ENCODE assay signal across 7 mouse cellular contexts in genomic region chr19:6840475-6841291, GRCm38 (mm10). TPM values are rescaled to one million over a fixed set of nuclear protein-coding genes. Genes with fewer than 3 reads are reported as not detected.
DNase-seq lines count a peak whose midpoint lies in the region; ATAC-seq lines count a peak whose summit lies in the region.

Gene Rps6ka4, minus strand, starts transcription at chr19:6840636.

- peaks cover 16% of the 10 kb centered on the region for H3K4me1 ChIP-seq in intestine, embryonic 16.5 days (ENCODE audit: control insufficient read depth, insufficient read depth, low read length)

- no peaks in the 10 kb centered on the region for H3K9me3 ChIP-seq in intestine, embryonic 16.5 days (ENCODE audit: control insufficient read depth, low read length)

- H3K27me3 ChIP-seq in intestine, embryonic 16.5 days (replicated peaks; ENCODE audit: control insufficient read depth, insufficient read depth, low read length) = no peaks in the 10 kb centered on the region

- WGBS in intestine, embryonic 16.5 days = 1% methylated on average over 42 of the region's 44 CpGs

- DNase-seq in adrenal gland, adult 2 months = peak; percentile 90
- DNase-seq in embryo, embryonic 9.5 days (ENCODE audit: extremely low spot score) = peak; percentile 49
- peak; percentile 71 to 82 for DNase-seq in left cerebral cortex, postnatal 36 days (ENCODE audit: low spot score in 2 of 2)
- peak; percentile 47 to 49 for DNase-seq in right cerebral cortex, postnatal 36 days (ENCODE audit: low spot score in 2 of 2)

- intact Hi-C loops in left cerebral cortex, postnatal 36 days (cut with DNase I) = loop anchor here (5.0 kb wide), 2 partner anchors 67 to 338 kb away; partner anchors contain the start of gene Trmt112

- peak within 1 kb of the TSS; percentile 66 for H3K4me3 ChIP-seq in intestine, embryonic 16.5 days (ENCODE audit: low read length)

- H3K4me2 ChIP-seq in intestine, embryonic 16.5 days (ENCODE audit: low read depth, low read length) = peak within 1 kb of the TSS; percentile 97

- no peaks in the 10 kb centered on the region for H3K36me3 ChIP-seq in intestine, embryonic 16.5 days (ENCODE audit: control insufficient read depth, insufficient read depth, low read length)

- peak; percentile 71 for ATAC-seq in granulocyte monocyte progenitor cell, adult 5-6 weeks (replicated peaks; ENCODE audit: poor library complexity, severe bottlenecking)
- peak; percentile 94 for ATAC-seq in intestine, embryonic 16.5 days
- ATAC-seq in megakaryocyte-erythroid progenitor cell, adult 5-6 weeks (replicated peaks; ENCODE audit: low FRiP score, low TSS enrichment, poor library complexity, severe bottlenecking) = peak; percentile 66

- H3K9ac ChIP-seq in intestine, embryonic 16.5 days (ENCODE audit: low read depth, low read length) = peak within 1 kb of the TSS; percentile 78

- peak within 1 kb of the TSS; percentile 60 for H3K27ac ChIP-seq in intestine, embryonic 16.5 days (ENCODE audit: low read length)

RNA-seq across cellular contexts. Expression of gene Rps6ka4, which starts in this region (rescaled TPM):
- total RNA-seq in adrenal gland, adult 2 months (2021) = 10 to 100 TPM; 18.1 to 32.3 TPM
- polyA plus RNA-seq in adrenal gland, adult 2 months (2012; rRNA removed) = 48.2 and 49.8 TPM in 2 replicates
- total RNA-seq in granulocyte monocyte progenitor cell, adult 5-6 weeks (2014; fragmentation: Nextera tagmentation) = 2.8 and 13.3 TPM in 2 replicates
- 3.9 and 8.1 TPM in 2 replicates for total RNA-seq in granulocyte monocyte progenitor cell, adult 5-6 weeks (2017)
- polyA plus RNA-seq in intestine, embryonic 16.5 days (2015; fragmentation: Nextera tagmentation; extraction: Ambion mirVana) = 20.5 and 20.7 TPM in 2 replicates
- total RNA-seq in left cerebral cortex, postnatal 36 days (2021) = 10 to 100 TPM; 29.6 to 45.4 TPM
- total RNA-seq in megakaryocyte-erythroid progenitor cell, adult 5-6 weeks (2014; fragmentation: Nextera tagmentation) = 7.3 and 9.4 TPM in 2 replicates
- total RNA-seq in megakaryocyte-erythroid progenitor cell, adult 5-6 weeks (2017) = 5.4 and 10.2 TPM in 2 replicates

Comparison
In these comparisons a context has a peak if more than half of its experiments do, and no peak if none do; other contexts are left out.
1. Peak in every context shown above with its lines: DNase-seq, ATAC-seq, H3K4me3 ChIP-seq and H3K27ac ChIP-seq.